Mouse (Mus musculus): ENCODE data around the gene Cfap46. TPM values are rescaled to one million over a fixed set of nuclear protein-coding genes. Genes with fewer than 3 reads are reported as not detected.

Gene Cfap46
- polyA plus RNA-seq, 1 experiment = not detected

- H3K27me3 ChIP-seq (ENCODE audit: control insufficient read depth, insufficient read depth, low read length) = no peaks in the 10 kb centered on the region
- H3K4me3 ChIP-seq (ENCODE audit: low read depth, low read length) = no peak overlapping the region
- H3K4me1 ChIP-seq (ENCODE audit: control insufficient read depth, insufficient read depth, insufficient read length, low read length) = no peaks in the 10 kb centered on the region
- no peak overlapping the region for H3K27ac ChIP-seq (ENCODE audit: insufficient read depth, low read depth, low read length)
- TF ChIP-seq POLR2A (IDR thresholded peaks at IDR 0.05; ENCODE audit: low read depth, low read length) (no peak), CTCF (IDR thresholded peaks at IDR 0.05; ENCODE audit: extremely low read depth, insufficient read length, insufficient replicate concordance, low read depth, low read length) (no peak)
- 94% methylated on average over 4 of the region's 4 CpGs for WGBS
- no peaks in the 10 kb centered on the region for H3K36me3 ChIP-seq (ENCODE audit: control insufficient read depth, insufficient read depth, low read length)
Observed at GRCm38 (mm10) chr7:139692641-139693294, 9.2 kb upstream of the Cfap46 start.

GRCm38 (mm10) chr7:139692211-139692610, 8.6 kb upstream of the Cfap46 start:
- Histone ChIP-seq H3K27ac (ENCODE audit: insufficient read depth, low read depth, low read length) (no peak overlapping the region), H3K36me3 (ENCODE audit: control insufficient read depth, insufficient read depth, low read length) (no peaks in the 10 kb centered on the region), H3K4me1 (ENCODE audit: control insufficient read depth, insufficient read depth, insufficient read length, low read length) (no peaks in the 10 kb centered on the region), H3K27me3 (ENCODE audit: control insufficient read depth, insufficient read depth, low read length) (no peaks in the 10 kb centered on the region), H3K4me3 (ENCODE audit: low read depth, low read length) (no peak overlapping the region)
- 78% methylated on average over 11 of the region's 11 CpGs for WGBS
- TF ChIP-seq POLR2A (IDR thresholded peaks at IDR 0.05; ENCODE audit: low read depth, low read length) (no peak), CTCF (IDR thresholded peaks at IDR 0.05; ENCODE audit: extremely low read depth, insufficient read length, insufficient replicate concordance, low read depth, low read length) (no peak)

- TF ChIP-seq CTCF (IDR thresholded peaks at IDR 0.05; ENCODE audit: extremely low read depth, insufficient read length, insufficient replicate concordance, low read depth, low read length) = no peak
- TF ChIP-seq POLR2A (IDR thresholded peaks at IDR 0.05; ENCODE audit: low read depth, low read length) = no peak
- no peak overlapping the region for H3K4me3 ChIP-seq (ENCODE audit: low read depth, low read length)
- no peak overlapping the region for H3K27ac ChIP-seq (ENCODE audit: insufficient read depth, low read depth, low read length)
- no peaks in the 10 kb centered on the region for H3K36me3 ChIP-seq (ENCODE audit: control insufficient read depth, insufficient read depth, low read length)
- peaks cover 6% of the 10 kb centered on the region for H3K4me1 ChIP-seq (ENCODE audit: control insufficient read depth, insufficient read depth, insufficient read length, low read length)
- H3K27me3 ChIP-seq (ENCODE audit: control insufficient read depth, insufficient read depth, low read length) = no peaks in the 10 kb centered on the region
Observed at GRCm38 (mm10) chr7:139685336-139685735, 1.7 kb upstream of the Cfap46 start.

GRCm38 (mm10) chr7:139684553-139684929, 924 bp upstream of the Cfap46 start:
- peak overlapping the region; percentile 74 for H3K27ac ChIP-seq (ENCODE audit: insufficient read depth, low read depth, low read length)
- H3K36me3 ChIP-seq (ENCODE audit: control insufficient read depth, insufficient read depth, low read length) = no peaks in the 10 kb centered on the region
- H3K4me3 ChIP-seq (ENCODE audit: low read depth, low read length) = peak overlapping the region; percentile 89
- peaks cover 6% of the 10 kb centered on the region for H3K4me1 ChIP-seq (ENCODE audit: control insufficient read depth, insufficient read depth, insufficient read length, low read length)
- TF ChIP-seq POLR2A (IDR thresholded peaks at IDR 0.05; ENCODE audit: low read depth, low read length) (no peak), CTCF (IDR thresholded peaks at IDR 0.05; ENCODE audit: extremely low read depth, insufficient read length, insufficient replicate concordance, low read depth, low read length) (peak; percentile 89; the same call in 1 of the 2 replicates)
- 1% methylated on average over 14 of the region's 14 CpGs for WGBS
- no peaks in the 10 kb centered on the region for H3K27me3 ChIP-seq (ENCODE audit: control insufficient read depth, insufficient read depth, low read length)

GRCm38 (mm10) chr7:139681921-139682598, 1.6 kb downstream of the Cfap46 start:
- Histone ChIP-seq H3K4me1 (ENCODE audit: control insufficient read depth, insufficient read depth, insufficient read length, low read length) (peaks cover 6% of the 10 kb centered on the region), H3K36me3 (ENCODE audit: control insufficient read depth, insufficient read depth, low read length) (no peaks in the 10 kb centered on the region), H3K4me3 (ENCODE audit: low read depth, low read length) (no peak overlapping the region), H3K27ac (ENCODE audit: insufficient read depth, low read depth, low read length) (no peak overlapping the region), H3K27me3 (ENCODE audit: control insufficient read depth, insufficient read depth, low read length) (no peaks in the 10 kb centered on the region)
- 55% methylated on average over 11 of the region's 11 CpGs for WGBS
- TF ChIP-seq POLR2A (IDR thresholded peaks at IDR 0.05; ENCODE audit: low read depth, low read length) = no peak
- TF ChIP-seq CTCF (IDR thresholded peaks at IDR 0.05; ENCODE audit: extremely low read depth, insufficient read length, insufficient replicate concordance, low read depth, low read length) = no peak

- H3K4me3 ChIP-seq (ENCODE audit: low read depth, low read length) = no peak overlapping the region
- TF ChIP-seq POLR2A (IDR thresholded peaks at IDR 0.05; ENCODE audit: low read depth, low read length) (no peak), CTCF (IDR thresholded peaks at IDR 0.05; ENCODE audit: extremely low read depth, insufficient read length, insufficient replicate concordance, low read depth, low read length) (no peak)
- no peak overlapping the region for H3K27ac ChIP-seq (ENCODE audit: insufficient read depth, low read depth, low read length)
- WGBS = 81% methylated on average over 3 of the region's 3 CpGs
- H3K36me3 ChIP-seq (ENCODE audit: control insufficient read depth, insufficient read depth, low read length) = no peaks in the 10 kb centered on the region
- H3K27me3 ChIP-seq (ENCODE audit: control insufficient read depth, insufficient read depth, low read length) = no peaks in the 10 kb centered on the region
- no peaks in the 10 kb centered on the region for H3K4me1 ChIP-seq (ENCODE audit: control insufficient read depth, insufficient read depth, insufficient read length, low read length)
Observed at GRCm38 (mm10) chr7:139676433-139676832, 7.2 kb downstream of the Cfap46 start.

- WGBS = 74% methylated on average over 8 of the region's 8 CpGs
- no peak for TF ChIP-seq CTCF (IDR thresholded peaks at IDR 0.05; ENCODE audit: extremely low read depth, insufficient read length, insufficient replicate concordance, low read depth, low read length)
- TF ChIP-seq POLR2A (IDR thresholded peaks at IDR 0.05; ENCODE audit: low read depth, low read length) = no peak
Observed at GRCm38 (mm10) chr7:139666871-139667270, 16.7 kb downstream of the Cfap46 start.

More at GRCm38 (mm10) chr7:139666871-139667270, 16.7 kb downstream of the Cfap46 start:
- no peak overlapping the region for H3K27ac ChIP-seq (ENCODE audit: insufficient read depth, low read depth, low read length)
- no peak overlapping the region for H3K4me3 ChIP-seq (ENCODE audit: low read depth, low read length)
- H3K27me3 ChIP-seq (ENCODE audit: control insufficient read depth, insufficient read depth, low read length) = no peaks in the 10 kb centered on the region
- no peaks in the 10 kb centered on the region for H3K4me1 ChIP-seq (ENCODE audit: control insufficient read depth, insufficient read depth, insufficient read length, low read length)
- H3K36me3 ChIP-seq (ENCODE audit: control insufficient read depth, insufficient read depth, low read length) = no peaks in the 10 kb centered on the region
